Mouse (Mus musculus) Patski (cell line): ENCODE data around the gene Sftpa1. TPM values are rescaled to one million over a fixed set of nuclear protein-coding genes. Genes with fewer than 3 reads are reported as not detected.

Experiments used
- ATAC-seq: fragments of 100-300 bp; one replicate; pipeline ENCODE4 v1.8.0; 2021
- CTCF ChIA-PET: fragments of 350-600 bp; sonication (Branson Sonifier 250); formaldehyde crosslinking; loops from one replicate; lab custom pipeline; 2022; ENCODE audit warnings: inconsistent platforms; lab: Charles Lee
- POLR2A ChIA-PET: fragments of 350-600 bp; sonication (Branson Sonifier 250); formaldehyde crosslinking; loops from one replicate; lab custom pipeline; 2022; ENCODE audit warnings: antibody characterized with exemption, inconsistent platforms; lab: Charles Lee
- DNase-seq: peaks from one replicate; pipeline ENCODE4 v3.0.0-alpha.2; 2011; ENCODE audit warnings: low read depth, low spot score
- H3K27me3 ChIP-seq: fragments of 371-371 bp; one replicate; pipeline ENCODE4 v1.5.1; 2021
- CTCF ChIP-seq: fragments of 100-300 bp; IDR thresholded peaks from one replicate; pipeline ENCODE4 v1.5.1; 2021
- in situ Hi-C: fragments of 300-500 bp; cut with MboI; formaldehyde crosslinking; loops from 3 replicates; pipeline ENCODE4 v1.11.1; 2018; ENCODE audit warnings: low pct_unique_long_range_greater_than_20kb, mixed read lengths
- polyA plus RNA-seq: library from polyadenylated mRNA; unstranded; gene quantifications from one replicate; pipeline ENCODE4 v1.2.3, GENCODE M21; 2021

Gene Sftpa1
- polyA plus RNA-seq, 1 experiment from 2014 or later = not detected

GRCm38 (mm10) chr14:41111031-41111668 lies 20.4 kb upstream of the Sftpa1 start:
- ATAC-seq (no peak), DNase-seq (no peak)
- H3K27me3 ChIP-seq = peaks cover 41% of the 10 kb centered on the region
- TF ChIP-seq CTCF = no peak
- ChIA-PET POLR2A (no interaction called here), CTCF (interaction anchor here (1.0 kb wide), 1 partner anchor 54 kb away, joined by 3 read pairs; no protein-coding TSS in a partner anchor)
- in situ Hi-C loops = no loop called here

GRCm38 (mm10) chr14:41112944-41113343 lies 18.6 kb upstream of the Sftpa1 start:
- peaks cover 45% of the 10 kb centered on the region for H3K27me3 ChIP-seq
- CTCF ChIA-PET = no interaction called here
- in situ Hi-C loops = no loop called here
- DNase-seq = no peak
- no peak for TF ChIP-seq CTCF
- no peak for ATAC-seq
- POLR2A ChIA-PET = no interaction called here

- ATAC-seq = no peak
- no peak for DNase-seq
- no peak for TF ChIP-seq CTCF
- in situ Hi-C loops = no loop called here
- peaks cover 35% of the 10 kb centered on the region for H3K27me3 ChIP-seq
- POLR2A ChIA-PET = no interaction called here
- CTCF ChIA-PET = interaction anchor here (1.1 kb wide), 1 partner anchor 14 kb away, joined by 5 read pairs; no protein-coding TSS in a partner anchor
Observed at GRCm38 (mm10) chr14:41116271-41116670, 15.3 kb upstream of the Sftpa1 start.

GRCm38 (mm10) chr14:41124683-41125082 lies 6.9 kb upstream of the Sftpa1 start:
- POLR2A ChIA-PET = interaction anchor here (0.6 kb wide), 1 partner anchor 81 kb away, joined by 4 read pairs; no protein-coding TSS in a partner anchor
- TF ChIP-seq CTCF = no peak
- peaks cover 50% of the 10 kb centered on the region for H3K27me3 ChIP-seq

GRCm38 (mm10) chr14:41127997-41128396 lies 3.6 kb upstream of the Sftpa1 start:
- CTCF ChIA-PET = interaction anchor here (1.1 kb wide), 1 partner anchor 29 kb away, joined by 4 read pairs; no protein-coding TSS in a partner anchor
- POLR2A ChIA-PET = no interaction called here
- DNase-seq = no peak
- peaks cover 63% of the 10 kb centered on the region for H3K27me3 ChIP-seq
- ATAC-seq = no peak
- in situ Hi-C loops = no loop called here
- TF ChIP-seq CTCF = peak; percentile 67

More at GRCm38 (mm10) chr14:41124683-41125082, 6.9 kb upstream of the Sftpa1 start:
- ATAC-seq (no peak), DNase-seq (no peak)
- in situ Hi-C loops = no loop called here
- CTCF ChIA-PET = no interaction called here

GRCm38 (mm10) chr14:41137006-41137405 lies 5.4 kb downstream of the Sftpa1 start:
- TF ChIP-seq CTCF = no peak
- CTCF ChIA-PET = no interaction called here
- in situ Hi-C loops = no loop called here
- DNase-seq = no peak
- peaks cover 36% of the 10 kb centered on the region for H3K27me3 ChIP-seq
- ATAC-seq = no peak
- POLR2A ChIA-PET = no interaction called here

- DNase-seq (no peak), ATAC-seq (no peak)
- TF ChIP-seq CTCF = no peak
- in situ Hi-C loops = no loop called here
- POLR2A ChIA-PET = interaction anchor here (0.5 kb wide), 1 partner anchor 1663 kb away, joined by 3 read pairs; no protein-coding TSS in a partner anchor
- CTCF ChIA-PET = no interaction called here
- H3K27me3 ChIP-seq = peaks cover 9% of the 10 kb centered on the region
Observed at GRCm38 (mm10) chr14:41140686-41141085, 9.1 kb downstream of the Sftpa1 start.

- peaks cover 38% of the 10 kb centered on the region for H3K27me3 ChIP-seq
- no peak for ATAC-seq
- no peak for DNase-seq
- ChIA-PET POLR2A (no interaction called here), CTCF (interaction anchor here (2.2 kb wide), 1 partner anchor 16 kb away, joined by 9 read pairs; no protein-coding TSS in a partner anchor)
- in situ Hi-C loops = no loop called here
- TF ChIP-seq CTCF = no peak
Observed at GRCm38 (mm10) chr14:41146035-41146434, 14.5 kb downstream of the Sftpa1 start.

GRCm38 (mm10) chr14:41146922-41147321 lies 15.3 kb downstream of the Sftpa1 start:
- ATAC-seq = no peak

GRCm38 (mm10) chr14:41147356-41147755 lies 15.8 kb downstream of the Sftpa1 start:
- ATAC-seq (no peak), DNase-seq (no peak)
- no peak for TF ChIP-seq CTCF
- in situ Hi-C loops = no loop called here
- peaks cover 39% of the 10 kb centered on the region for H3K27me3 ChIP-seq
- ChIA-PET POLR2A (no interaction called here), CTCF (interaction anchor here (0.6 to 2.2 kb wide), 2 partner anchors 14 to 38 kb away, joined by 3 to 9 read pairs; no protein-coding TSS in a partner anchor)

More at GRCm38 (mm10) chr14:41146922-41147321, 15.3 kb downstream of the Sftpa1 start:
- CTCF ChIA-PET = interaction anchor here (2.2 kb wide), 1 partner anchor 15 kb away, joined by 9 read pairs; no protein-coding TSS in a partner anchor
- H3K27me3 ChIP-seq = peaks cover 39% of the 10 kb centered on the region
- DNase-seq = no peak
- POLR2A ChIA-PET = no interaction called here
- in situ Hi-C loops = no loop called here
- no peak for TF ChIP-seq CTCF
